Mouse (Mus musculus): Measurements from ENCODE around the gene Smarcad1.

Gene Smarcad1

GRCm38 (mm10) chr6:65079139-65079538, 36.8 kb downstream of the Smarcad1 start:
- CTCF ChIA-PET: no interaction called here

DNA sequence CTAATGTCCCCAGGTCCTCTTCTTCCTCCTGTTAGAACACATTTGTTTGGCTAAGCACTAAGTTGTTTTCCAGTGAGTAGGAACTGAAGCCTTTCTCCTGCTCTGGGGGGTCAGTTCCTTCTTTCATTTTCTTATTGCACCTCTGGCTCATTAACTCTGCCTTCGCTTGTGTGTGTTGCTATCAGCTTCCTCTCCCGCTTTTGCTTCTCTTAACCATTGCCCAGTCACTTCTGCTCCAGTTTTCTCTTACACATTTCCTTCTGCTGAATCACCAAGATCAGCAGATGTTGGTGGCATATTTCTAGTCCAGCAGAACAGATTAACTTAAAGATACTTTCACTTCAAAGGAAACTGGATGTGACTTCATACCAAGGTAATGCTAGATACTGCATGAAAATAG, 72.5 kb downstream of the Smarcad1 start:
- CTCF ChIA-PET: no interaction called here

DNA sequence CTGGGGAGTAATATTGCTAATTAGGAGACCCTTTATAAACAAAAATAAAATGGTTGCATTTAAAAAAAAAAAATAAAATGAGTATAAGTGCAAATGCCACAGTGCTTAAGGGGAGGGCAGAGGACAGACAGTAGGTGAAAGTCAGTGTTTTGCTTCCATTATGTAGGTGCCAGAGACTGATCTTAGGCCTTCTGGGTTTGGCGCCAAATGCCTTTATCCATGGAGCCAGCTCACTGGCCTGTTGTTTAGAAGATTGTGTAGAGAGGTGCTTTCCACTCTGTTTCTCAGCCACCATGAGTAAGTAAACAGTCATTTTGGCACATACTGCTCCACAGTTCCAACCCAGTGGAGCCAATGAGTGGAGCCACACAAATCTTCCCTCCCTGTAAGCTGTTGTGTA, 75.2 kb downstream of the Smarcad1 start:
- CTCF ChIA-PET: no interaction called here

- CTCF ChIA-PET: interaction anchor here (1.0 kb wide), 1 partner anchor 327 kb away, joined by 5 read pairs; no protein-coding TSS in a partner anchor
Observed at GRCm38 (mm10) chr6:65126074-65126726, 83.8 kb downstream of the Smarcad1 start.

DNA sequence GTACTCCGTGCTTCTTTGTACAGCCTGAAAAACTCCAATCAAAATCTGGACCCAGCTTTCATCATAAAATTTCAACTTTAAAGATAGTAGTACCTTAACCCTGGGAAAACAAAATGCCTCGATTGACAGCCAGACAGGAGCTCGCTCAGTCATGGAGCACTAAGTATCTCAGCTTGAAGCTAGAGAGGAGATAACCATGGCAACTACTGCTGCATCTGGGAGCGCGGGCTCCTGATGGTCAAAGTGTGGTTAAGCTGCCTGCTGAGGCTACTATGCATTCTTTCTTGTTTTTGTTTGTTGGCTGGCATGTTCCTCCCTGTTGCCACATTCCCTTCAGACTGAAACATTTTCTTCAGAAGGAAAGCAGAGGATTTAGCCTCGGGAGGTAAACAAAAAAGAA, 90.0 kb downstream of the Smarcad1 start:
- CTCF ChIA-PET: no interaction called here

DNA sequence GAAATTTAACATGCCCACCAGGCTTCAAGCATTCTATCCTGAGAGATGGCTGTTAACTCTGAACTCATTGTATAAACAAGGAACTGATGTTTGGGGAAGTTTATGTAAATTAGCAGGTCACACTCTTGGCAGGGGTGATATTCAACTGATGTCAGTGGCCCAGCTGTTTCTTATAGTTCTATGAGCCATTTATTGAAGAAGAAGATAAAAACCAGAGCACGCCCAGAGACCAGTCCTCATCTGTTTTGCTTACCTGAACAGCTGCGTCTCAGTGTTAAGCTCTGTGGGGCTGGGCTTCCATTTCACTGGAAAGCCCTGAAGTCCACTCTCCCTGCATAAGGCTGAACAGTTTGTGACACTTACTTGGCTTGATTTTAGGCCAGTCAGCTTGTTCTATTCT, 95.4 kb downstream of the Smarcad1 start:
- CTCF ChIA-PET: no interaction called here

DNA sequence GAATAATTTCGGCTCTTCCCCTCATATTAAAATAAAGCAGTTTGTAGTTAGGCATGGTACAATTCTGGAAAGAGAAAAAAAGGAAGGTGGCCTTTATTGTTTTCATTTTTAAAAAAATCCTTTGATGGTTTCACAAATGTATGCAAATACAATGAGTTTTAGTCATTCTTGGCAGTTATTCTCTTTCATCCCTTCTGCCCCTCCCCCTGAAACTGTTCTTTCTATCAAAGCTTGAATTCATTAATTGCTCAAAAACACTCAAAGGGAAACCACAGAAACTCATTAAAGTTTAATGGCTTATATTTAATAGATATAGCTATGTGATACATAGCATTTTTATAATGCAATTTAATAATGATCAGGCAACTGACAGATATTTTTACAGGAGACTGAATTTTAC, 95.9 kb downstream of the Smarcad1 start:
- CTCF ChIA-PET: no interaction called here

DNA sequence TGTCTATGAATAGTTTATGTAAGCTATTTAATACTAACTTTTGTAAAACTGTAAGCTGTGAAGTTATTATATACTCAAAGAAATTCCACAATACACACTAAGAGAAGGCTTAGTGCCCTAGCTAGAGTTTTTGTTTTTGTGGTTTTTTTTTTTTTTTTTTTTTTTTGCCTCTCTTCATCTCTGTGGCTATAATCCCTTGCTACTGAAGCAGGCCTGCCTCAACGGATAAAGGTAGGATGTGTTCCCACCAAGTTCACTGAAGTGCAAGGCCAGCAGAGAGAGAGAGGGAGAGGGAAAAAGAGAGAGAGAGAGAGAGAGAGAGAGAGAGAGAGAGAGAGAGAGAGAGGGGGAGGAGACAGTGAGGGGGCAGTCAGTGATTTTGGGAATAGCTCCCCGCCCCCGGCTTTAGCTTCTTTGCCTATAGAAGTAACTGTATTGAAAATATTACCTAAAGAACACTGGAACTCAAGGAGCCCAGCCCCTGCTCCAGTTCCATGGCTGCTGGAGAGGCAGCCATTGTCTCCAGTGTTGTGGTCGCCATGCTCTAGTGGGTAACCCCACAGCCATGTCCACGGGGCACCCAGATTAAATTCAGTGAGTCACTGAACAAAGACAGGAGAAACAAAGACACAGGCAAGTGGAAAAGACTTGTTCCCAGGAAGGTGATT, 97.8 kb downstream of the Smarcad1 start:
- CTCF ChIA-PET: interaction anchor here (0.6 kb wide), 1 partner anchor 13 kb away, joined by 5 read pairs; no protein-coding TSS in a partner anchor

DNA sequence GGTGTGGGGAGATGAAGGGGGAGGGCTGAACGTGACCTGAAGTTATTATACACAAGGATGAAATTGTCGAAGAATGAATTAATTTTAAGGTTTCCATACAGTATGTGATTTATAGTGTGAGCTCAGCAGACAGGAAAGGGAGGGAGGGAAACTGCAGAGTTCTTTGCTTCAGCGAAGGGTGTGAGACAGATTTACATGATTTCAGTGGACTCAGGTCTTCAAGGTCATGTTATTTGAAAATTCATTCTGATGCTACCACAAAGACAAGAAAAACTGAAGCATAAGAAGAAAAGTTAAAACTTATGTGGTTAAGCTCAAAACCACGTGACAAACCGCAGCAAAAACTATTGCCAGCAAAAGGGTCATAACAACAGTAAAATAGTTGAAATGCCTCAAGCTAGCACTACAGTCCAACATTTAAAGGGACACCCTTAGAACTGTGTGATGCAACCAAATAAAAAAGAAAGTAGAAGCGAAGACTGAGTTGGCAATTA, 98.4 kb downstream of the Smarcad1 start:
- CTCF ChIA-PET: no interaction called here

DNA sequence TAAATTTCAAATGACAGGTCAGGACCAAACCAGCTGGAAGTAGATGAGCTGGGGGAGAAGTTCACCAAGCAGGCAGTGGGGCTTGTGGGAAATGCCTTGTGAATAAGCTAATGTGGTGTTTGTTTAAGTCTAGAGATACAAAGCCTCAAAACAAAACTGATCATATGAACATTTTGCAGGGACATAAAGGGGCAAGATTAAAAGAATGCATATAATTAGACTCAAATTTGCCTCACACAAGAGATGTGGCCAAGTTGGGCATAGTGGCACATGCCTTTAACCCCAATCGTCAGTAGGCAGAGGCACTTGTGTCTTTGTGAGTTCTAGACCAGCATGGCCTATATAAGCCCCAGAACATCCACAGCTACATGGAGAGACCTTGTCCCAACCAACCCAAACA, 99.9 kb downstream of the Smarcad1 start:
- CTCF ChIA-PET: no interaction called here

DNA sequence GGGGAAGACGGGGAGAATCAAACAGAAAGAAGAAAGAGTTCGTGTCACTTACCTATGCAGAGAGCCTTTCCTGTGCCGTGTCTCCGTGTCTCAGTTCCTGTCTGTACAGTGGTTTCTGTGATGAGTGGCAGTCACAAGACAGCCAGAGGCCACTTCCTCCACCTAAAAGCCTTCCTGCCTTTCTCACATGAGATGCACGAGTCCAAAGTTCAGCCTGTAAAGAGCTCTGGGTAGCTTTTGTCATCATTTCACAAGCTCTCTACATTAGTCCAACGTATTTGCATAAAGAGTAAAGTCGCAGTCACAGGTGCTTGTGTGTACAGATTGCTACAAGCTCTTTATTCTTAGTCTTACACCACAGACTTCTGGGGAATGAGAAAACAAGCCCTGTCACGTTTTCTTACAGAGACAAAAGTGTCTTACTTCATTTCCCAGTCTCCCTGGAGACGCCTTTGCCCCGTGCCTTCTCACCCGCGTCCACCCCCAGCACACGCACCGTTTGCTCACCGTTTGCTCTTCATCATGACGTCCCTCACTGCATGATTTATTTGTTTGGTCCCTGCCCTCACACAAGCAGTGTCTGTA, 102.3 kb downstream of the Smarcad1 start, which contains the start of gene Hpgds:
Gene Hpgds (minus strand): TSS at position 288 of the 585 bp plus-strand sequence.
- CTCF ChIA-PET: no interaction called here

DNA sequence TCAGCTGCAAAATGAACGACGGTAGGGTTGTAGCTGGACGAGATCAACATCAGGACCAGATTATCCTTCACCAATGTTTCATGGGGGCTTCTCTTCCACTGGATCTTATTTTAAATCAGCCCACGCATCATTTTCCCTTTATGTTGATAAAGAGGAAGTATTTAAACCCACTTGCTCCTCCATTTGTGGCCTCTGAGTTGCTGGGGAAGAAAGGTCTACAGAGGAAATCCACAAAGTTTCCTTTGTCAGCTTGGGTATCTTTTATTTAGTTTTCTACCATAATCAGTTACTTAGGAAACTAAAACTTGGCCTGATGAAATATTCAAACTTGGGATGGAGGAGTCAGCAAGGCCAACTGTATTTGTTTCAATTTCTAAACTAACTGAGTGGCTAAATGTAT, 104.0 kb downstream of the Smarcad1 start:
- CTCF ChIA-PET: no interaction called here

DNA sequence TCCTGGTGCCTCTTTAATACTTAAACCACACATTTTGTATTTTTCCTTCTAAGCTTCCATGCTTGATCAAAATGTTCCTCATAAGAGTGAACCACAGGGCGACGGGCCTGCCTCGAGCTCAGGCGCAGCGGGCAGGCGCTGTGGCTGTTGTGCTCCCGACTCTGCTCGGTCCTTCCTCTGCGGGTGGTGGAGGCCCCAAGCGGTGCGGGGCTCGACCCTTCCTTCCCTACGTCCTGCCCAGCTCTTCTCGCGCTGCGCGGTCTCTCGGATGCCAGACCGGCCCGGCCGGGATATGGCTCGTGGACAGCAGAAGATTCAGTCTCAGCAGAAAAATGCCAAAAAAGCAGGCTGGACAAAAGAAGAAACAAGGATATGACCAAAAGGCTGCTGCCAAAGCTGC, 108.3 kb downstream of the Smarcad1 start:
- CTCF ChIA-PET: interaction anchor here (0.9 kb wide), 1 partner anchor 12 kb away, joined by 4 read pairs; no protein-coding TSS in a partner anchor

GRCm38 (mm10) chr6:65153570-65153969, 111.2 kb downstream of the Smarcad1 start:
- CTCF ChIA-PET: no interaction called here

- CTCF ChIA-PET: no interaction called here
Observed at GRCm38 (mm10) chr6:65157042-65157441, 114.7 kb downstream of the Smarcad1 start.

DNA sequence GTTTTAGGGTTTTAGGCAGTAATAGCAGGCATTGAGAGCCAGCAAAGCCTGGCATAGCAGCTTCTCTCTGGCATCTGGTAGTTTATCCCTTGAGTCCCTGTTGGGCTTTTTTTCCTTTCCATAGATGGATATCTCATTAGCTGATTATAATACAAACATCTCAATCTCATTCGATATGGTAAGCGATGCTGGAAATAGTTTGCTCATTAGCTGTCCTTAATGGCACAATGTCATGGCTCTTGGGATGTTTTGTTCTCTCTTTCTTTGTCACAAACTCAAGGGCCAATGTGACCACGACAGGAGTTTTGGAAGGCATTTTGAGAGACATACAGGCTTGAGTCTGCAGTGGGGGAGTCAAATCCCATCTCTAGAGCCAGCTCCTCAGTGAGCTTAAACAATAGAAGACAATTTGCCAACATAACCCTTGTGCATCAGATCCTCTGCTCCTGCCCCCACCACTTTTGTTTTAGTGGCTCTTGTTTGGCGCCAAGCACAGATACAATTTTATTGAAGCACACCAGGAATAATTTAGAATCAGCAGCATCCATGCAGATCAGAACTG, 117.1 kb downstream of the Smarcad1 start:
- CTCF ChIA-PET: no interaction called here

DNA sequence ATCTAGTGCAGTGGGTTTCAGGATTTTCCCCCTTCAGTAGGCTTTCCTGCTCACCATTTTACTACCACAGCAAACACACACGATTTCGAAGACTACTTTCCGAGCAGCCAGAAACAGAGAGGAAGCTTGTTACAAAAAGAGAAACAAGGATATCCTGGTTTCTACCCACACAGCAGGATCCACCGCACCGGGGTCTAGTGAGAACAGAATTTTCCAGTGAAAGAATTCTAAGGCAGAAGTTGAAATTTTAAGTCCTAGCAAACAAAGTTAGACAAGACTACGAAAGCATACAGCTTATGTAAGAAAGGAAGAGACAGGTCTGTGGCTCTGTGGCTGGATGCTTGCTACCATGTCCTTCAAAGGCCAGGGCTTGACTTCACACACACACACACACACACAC, 121.8 kb downstream of the Smarcad1 start:
- CTCF ChIA-PET: no interaction called here

DNA sequence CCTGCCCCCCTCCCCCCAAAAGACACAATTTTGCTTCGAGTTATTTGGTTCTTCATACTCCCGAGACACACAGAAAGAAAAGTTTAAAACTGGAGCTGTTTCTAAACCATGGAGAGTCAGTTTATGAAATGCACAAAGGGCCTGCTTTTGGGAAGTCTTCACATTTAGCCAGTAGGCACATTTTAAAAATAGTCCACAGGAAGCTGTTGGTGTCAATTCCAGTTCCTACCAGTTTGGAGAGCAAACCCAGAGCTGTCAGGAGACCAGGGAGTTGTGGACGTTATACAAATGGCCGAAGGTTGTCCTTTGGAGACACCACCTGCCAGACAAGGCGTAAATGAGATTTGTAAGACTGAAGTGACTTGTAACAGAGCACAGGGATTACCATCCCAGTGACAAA, 122.6 kb downstream of the Smarcad1 start:
- CTCF ChIA-PET: no interaction called here

Data from spleen, embryonic (tissue).